Mouse (Mus musculus) thymus, postnatal 36 days (tissue): ENCODE measurements around the gene Akap4.

Source experiments
- DNase-seq, 2 experiments: peaks; one replicate each; pipeline ENCODE4 v3.0.0; 2022; ENCODE audit warnings: mixed read lengths in 2 of 2

The Akap4 gene

DNA sequence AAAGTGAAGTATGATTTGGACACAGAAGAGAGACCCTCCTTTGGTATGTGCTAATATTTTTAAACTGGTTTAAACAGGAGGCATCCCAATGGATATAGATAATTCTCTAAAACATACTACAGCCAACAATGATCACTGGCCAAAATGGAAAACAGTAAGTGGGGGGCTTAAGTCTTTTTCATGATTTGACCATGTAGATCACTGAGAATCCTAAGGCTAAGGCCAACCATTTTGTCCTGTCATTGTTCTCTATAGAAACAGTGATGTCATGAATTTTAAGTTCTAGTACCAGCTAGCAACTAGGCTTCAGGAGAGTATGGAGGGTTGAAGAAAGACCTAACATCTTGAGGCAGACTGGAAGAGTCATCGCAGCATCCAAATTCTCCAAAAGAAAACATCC is at the start of gene Akap4:
Gene Akap4 (plus strand): TSS at position 301 of the 400 bp plus-strand sequence.
- no peak for DNase-seq

GRCm38 (mm10) chrX:7041519-7041918 is 25.8 kb upstream of the Akap4 start, which contains the start of gene Ccnb3:
Gene Ccnb3, minus strand, starts transcription at chrX:7041619.
- DNase-seq, result no peak

DNA sequence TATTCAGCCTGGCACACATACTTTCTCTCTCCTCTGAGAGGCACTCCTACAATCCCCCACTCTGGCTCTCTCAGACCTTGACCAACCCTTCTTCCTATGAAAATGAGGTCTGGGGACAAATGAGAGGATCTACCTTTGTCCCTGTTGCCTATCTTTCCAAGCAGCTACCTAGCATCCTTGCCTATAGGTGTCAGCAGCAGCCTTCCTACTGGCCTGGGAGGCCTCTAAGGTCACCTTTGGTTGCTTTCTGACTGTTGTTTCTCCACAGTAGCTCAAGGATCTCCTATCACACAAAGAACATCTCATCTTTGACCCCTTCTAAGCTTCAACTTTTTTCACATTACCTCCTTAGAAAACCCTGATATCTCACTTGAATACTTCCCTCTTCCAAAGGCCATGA is 10.3 kb upstream of the Akap4 start:
- no peak for DNase-seq

DNA sequence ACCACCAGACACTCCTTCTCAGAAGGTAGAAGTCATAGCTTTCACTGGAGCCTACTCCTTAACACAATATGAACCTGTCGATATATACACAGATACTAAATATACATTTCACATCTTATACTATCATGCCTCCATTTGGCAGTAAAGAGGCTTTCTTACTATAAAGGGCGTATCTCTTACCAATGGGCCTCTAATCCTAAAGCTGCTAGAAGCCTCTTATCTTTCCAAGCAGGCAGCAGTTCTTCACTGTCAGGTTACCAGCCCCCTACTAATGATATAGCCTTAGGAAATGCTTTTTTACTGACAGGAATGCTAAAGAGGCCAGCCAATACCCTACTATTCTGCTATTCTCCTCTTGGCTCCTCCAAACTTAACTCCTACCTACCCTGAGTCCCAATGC is 9.7 kb upstream of the Akap4 start:
- no peak for DNase-seq

GRCm38 (mm10) chrX:7064109-7064508 is 3.2 kb upstream of the Akap4 start:
- no peak for DNase-seq

DNA sequence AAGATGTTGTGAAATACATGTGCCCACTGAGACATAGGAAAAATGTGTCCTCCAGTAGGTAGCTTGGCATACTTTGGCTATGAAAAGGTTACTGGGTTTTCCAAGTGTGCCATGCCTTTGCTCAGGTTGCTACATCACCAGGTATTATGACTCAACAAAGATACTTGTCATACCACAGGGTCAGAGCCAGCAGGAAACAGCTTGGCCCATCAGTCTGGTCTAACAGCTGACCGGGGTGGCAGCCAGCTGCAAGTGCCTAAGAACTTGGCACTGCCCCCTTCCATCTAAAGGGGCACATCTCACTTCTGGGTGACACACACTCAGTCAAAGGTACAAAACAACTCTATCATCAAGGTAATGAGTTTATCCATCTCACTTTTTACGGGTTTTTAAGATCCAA is 683 bp downstream of the Akap4 start:
- no peak for DNase-seq

GRCm38 (mm10) chrX:7079820-7080429 is 12.6 kb downstream of the Akap4 start:
- no peak for DNase-seq

GRCm38 (mm10) chrX:7085878-7086277 is 18.6 kb downstream of the Akap4 start:
- no peak for DNase-seq

DNA sequence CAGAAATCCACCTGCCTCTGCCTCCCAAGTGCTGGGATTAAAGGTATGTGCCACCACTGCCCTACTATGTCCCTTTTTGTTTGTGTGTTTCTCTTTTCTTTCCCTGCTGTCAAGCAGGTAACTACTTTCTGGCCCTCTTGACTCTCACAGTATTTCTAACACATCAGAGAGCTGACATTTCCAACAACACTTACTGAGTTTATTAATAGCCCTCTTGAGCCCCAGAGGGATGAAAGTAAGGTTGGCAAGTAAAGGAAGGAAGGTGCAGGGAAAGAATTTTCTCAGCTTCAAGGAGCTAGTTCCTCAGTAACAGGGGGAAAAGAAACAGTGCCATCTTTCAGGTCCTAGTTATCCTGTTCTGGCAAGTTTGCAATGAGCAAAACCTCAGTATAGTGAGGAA is 23.0 kb downstream of the Akap4 start:
- DNase-seq, result no peak

DNA sequence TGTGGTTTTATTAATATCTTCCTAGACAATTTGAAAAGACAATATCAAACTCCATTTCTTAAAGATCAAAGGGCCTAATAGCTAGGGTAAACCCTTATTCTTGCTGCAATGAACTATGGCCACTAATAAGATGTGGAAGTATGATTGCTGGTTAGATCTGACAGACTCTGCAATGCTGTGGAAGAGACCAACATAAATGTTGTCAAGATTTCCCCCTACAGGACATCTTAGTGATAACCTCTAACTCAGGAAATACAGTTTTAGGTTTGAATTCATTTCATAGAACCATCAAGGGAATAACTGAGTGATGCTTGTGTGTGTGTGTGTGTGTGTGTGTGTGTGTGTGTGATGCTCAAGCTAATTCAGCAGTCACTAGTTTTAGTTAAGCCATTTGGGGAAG is 35.0 kb downstream of the Akap4 start:
- DNase-seq, result no peak

DNA sequence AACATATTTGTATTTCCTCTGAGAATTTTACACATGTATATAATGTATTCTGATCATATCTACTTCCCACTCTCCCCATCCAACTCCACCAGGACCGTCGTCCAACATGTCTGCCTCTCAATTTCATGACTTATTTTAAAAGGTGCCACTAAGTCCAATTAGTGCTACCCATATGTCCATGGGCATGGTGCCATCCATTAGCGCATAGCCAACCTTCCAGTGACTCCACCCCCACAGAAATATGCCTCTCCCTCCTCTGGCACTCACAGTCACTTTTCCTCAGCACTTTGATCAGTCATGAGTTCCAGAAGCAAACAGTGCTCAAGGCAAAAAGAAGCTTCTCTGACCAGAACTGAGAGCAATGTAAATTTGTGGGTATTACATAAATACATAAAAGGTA is 47.6 kb downstream of the Akap4 start:
- no peak for DNase-seq

GRCm38 (mm10) chrX:7121618-7122280 is 54.4 kb downstream of the Akap4 start:
- DNase-seq, result no peak
